Mouse (Mus musculus): ENCODE results near the gene St6gal2.

GRCm38 (mm10) chr17:55460187-55460586 is 15.0 kb downstream of the St6gal2 start:
- TF ChIP-seq POLR2AphosphoS5 (IDR thresholded peaks at IDR 0.05; ENCODE audit: insufficient replicate concordance, low read depth, low read length) = no peak
- no peak for TF ChIP-seq GATA1 (IDR thresholded peaks at IDR 0.05; ENCODE audit: borderline replicate concordance, low read length)
- TF ChIP-seq CTCF (IDR thresholded peaks at IDR 0.05; ENCODE audit: low read depth, low read length) = no peak

Data from G1E (cell line).